Mouse (Mus musculus) retina, embryonic 14.5 days (tissue): ENCODE measurements around the gene Ret.

Source experiments
- DNase-seq: peaks from one replicate; pipeline ENCODE4 v3.0.0-alpha.2; 2015; ENCODE audit warnings: low spot score

Gene Ret

GRCm38 (mm10) chr6:118197440-118197975 lies at the start of gene Ret:
TSS of gene Ret (minus strand) at chr6:118197718.
- peak; percentile 55 for DNase-seq

- no peak for DNase-seq
These were observed 49.6 kb upstream of the Ret start for GRCm38 (mm10) chr6:118247161-118247560.

GRCm38 (mm10) chr6:118244106-118244505 lies 46.6 kb upstream of the Ret start:
- no peak for DNase-seq

GRCm38 (mm10) chr6:118242941-118243340 lies 45.4 kb upstream of the Ret start:
- DNase-seq: no peak

GRCm38 (mm10) chr6:118226072-118226471 lies 28.6 kb upstream of the Ret start:
- peak; percentile 29 for DNase-seq

GRCm38 (mm10) chr6:118222471-118222870 lies 25.0 kb upstream of the Ret start:
- DNase-seq: no peak

GRCm38 (mm10) chr6:118215676-118216075 lies 18.2 kb upstream of the Ret start:
- DNase-seq: no peak

- no peak for DNase-seq
These were observed 10.8 kb upstream of the Ret start for GRCm38 (mm10) chr6:118208326-118208725.

GRCm38 (mm10) chr6:118206386-118206785 lies 8.9 kb upstream of the Ret start:
- DNase-seq: no peak

- DNase-seq: no peak
These were observed 7.8 kb upstream of the Ret start for GRCm38 (mm10) chr6:118205176-118205890.

- no peak for DNase-seq
These were observed 6.6 kb upstream of the Ret start for GRCm38 (mm10) chr6:118204112-118204511.

GRCm38 (mm10) chr6:118196751-118197439 lies 623 bp downstream of the Ret start:
- DNase-seq: peak; percentile 55

- peak; percentile 87 for DNase-seq
These were observed 2.4 kb downstream of the Ret start for GRCm38 (mm10) chr6:118195108-118195507.

- DNase-seq: no peak
These were observed 4.6 kb downstream of the Ret start for GRCm38 (mm10) chr6:118192882-118193281.

GRCm38 (mm10) chr6:118192199-118192598 lies 5.3 kb downstream of the Ret start:
- DNase-seq: no peak

- no peak for DNase-seq
These were observed 7.8 kb downstream of the Ret start for GRCm38 (mm10) chr6:118189764-118190163.

GRCm38 (mm10) chr6:118188599-118188998 lies 8.9 kb downstream of the Ret start:
- no peak for DNase-seq

GRCm38 (mm10) chr6:118187285-118187641 lies 10.3 kb downstream of the Ret start:
- peak; percentile 32 for DNase-seq

- DNase-seq: peak; percentile 70
These were observed 10.8 kb downstream of the Ret start for GRCm38 (mm10) chr6:118186620-118187284.

- no peak for DNase-seq
These were observed 13.4 kb downstream of the Ret start for GRCm38 (mm10) chr6:118184126-118184525.

- DNase-seq: no peak
These were observed 17.5 kb downstream of the Ret start for GRCm38 (mm10) chr6:118180085-118180423.

- peak; percentile 92 for DNase-seq
These were observed 18.0 kb downstream of the Ret start for GRCm38 (mm10) chr6:118179316-118180084.
